Mouse (Mus musculus) gastrocnemius, adult 2 months (tissue): ENCODE measurements around the gene Dus3l. TPM values are rescaled to one million over a fixed set of nuclear protein-coding genes. Genes with fewer than 3 reads are reported as not detected.

Experiments used
- DNase-seq: peaks from one replicate; pipeline ENCODE4 v3.0.0; 2022
- H3K27ac ChIP-seq: fragments of 200-600 bp; 2 replicates; pipeline ENCODE4 v1.8.1; 2022; ENCODE audit warnings: mild to moderate bottlenecking
- H3K4me3 ChIP-seq: fragments of 200-600 bp; 2 replicates; pipeline ENCODE4 v1.8.1; 2022; ENCODE audit warnings: mild to moderate bottlenecking, moderate library complexity
- CTCF ChIP-seq: fragments of 200-600 bp; IDR thresholded peaks from 2 replicates; pipeline ENCODE4 v1.8.1; 2022; ENCODE audit warnings: antibody characterized with exemption, mild to moderate bottlenecking, moderate library complexity
- intact Hi-C: fragments of 180-260 bp; cut with DNase I; formaldehyde crosslinking; loops from one replicate; pipeline ENCODE4 v1.15.1; 2025
- total RNA-seq, 2 experiments: library from RNA; stranded (reverse); gene quantifications; 2 replicates each; pipeline ENCODE4 v1.2.3; 2021

Dus3l gene
- total RNA-seq, 2 experiments from 2014 or later: 16.3 to 17.6 TPM

- DNase-seq: no peak
- no peak for TF ChIP-seq CTCF
- intact Hi-C loops: no loop called here
- Histone ChIP-seq H3K4me3 (no peak within 1 kb of the TSS), H3K27ac (no peak within 1 kb of the TSS)
Observed at GRCm38 (mm10) chr17:56769950-56770349, 5.4 kb downstream of the Dus3l start, which contains the start of gene Prr22. TSS of gene Prr22 (plus strand) at chr17:56770250.

- intact Hi-C loops: no loop called here
- DNase-seq: no peak
- Histone ChIP-seq H3K27ac (no peak overlapping the region), H3K4me3 (no peak overlapping the region)
- TF ChIP-seq CTCF: peak; percentile 37; the same call in 1 of the 2 replicates
Observed at GRCm38 (mm10) chr17:56777568-56777967, 13.0 kb downstream of the Dus3l start.

- Histone ChIP-seq H3K4me3 (no peak overlapping the region), H3K27ac (no peak overlapping the region)
- DNase-seq: no peak
- TF ChIP-seq CTCF: no peak
- intact Hi-C loops: no loop called here
Observed at GRCm38 (mm10) chr17:56778779-56779362, 14.3 kb downstream of the Dus3l start.

- TF ChIP-seq CTCF: no peak
- intact Hi-C loops: no loop called here
- no peak for DNase-seq
- H3K27ac ChIP-seq: no peak overlapping the region
- H3K4me3 ChIP-seq: no peak overlapping the region
Observed at GRCm38 (mm10) chr17:56780291-56780978, 15.9 kb downstream of the Dus3l start.

GRCm38 (mm10) chr17:56788886-56789285 is 24.3 kb downstream of the Dus3l start:
- H3K27ac ChIP-seq: no peak overlapping the region
- intact Hi-C loops: no loop called here
- no peak overlapping the region for H3K4me3 ChIP-seq
- peak; percentile 20 for DNase-seq
- TF ChIP-seq CTCF: no peak

GRCm38 (mm10) chr17:56789286-56789685 is 24.7 kb downstream of the Dus3l start:
- H3K4me3 ChIP-seq: no peak overlapping the region
- DNase-seq: peak; percentile 5
- intact Hi-C loops: no loop called here
- no peak overlapping the region for H3K27ac ChIP-seq
- no peak for TF ChIP-seq CTCF

- no peak for TF ChIP-seq CTCF
- intact Hi-C loops: no loop called here
Observed at GRCm38 (mm10) chr17:56792588-56792987, 28.0 kb downstream of the Dus3l start.

GRCm38 (mm10) chr17:56793614-56794319 is 29.2 kb downstream of the Dus3l start:
- no peak overlapping the region for H3K27ac ChIP-seq
- DNase-seq: no peak
- no peak for TF ChIP-seq CTCF
- no peak overlapping the region for H3K4me3 ChIP-seq
- intact Hi-C loops: no loop called here

More at GRCm38 (mm10) chr17:56792588-56792987, 28.0 kb downstream of the Dus3l start:
- no peak for DNase-seq
- H3K27ac ChIP-seq: no peak overlapping the region
- no peak overlapping the region for H3K4me3 ChIP-seq

GRCm38 (mm10) chr17:56799276-56799675 is 34.7 kb downstream of the Dus3l start:
- Histone ChIP-seq H3K4me3 (no peak overlapping the region), H3K27ac (no peak overlapping the region)
- no peak for DNase-seq
- no peak for TF ChIP-seq CTCF
- intact Hi-C loops: no loop called here

- no peak for TF ChIP-seq CTCF
- no peak for DNase-seq
- intact Hi-C loops: no loop called here
- Histone ChIP-seq H3K4me3 (no peak overlapping the region), H3K27ac (no peak overlapping the region)
Observed at GRCm38 (mm10) chr17:56802065-56802464, 37.5 kb downstream of the Dus3l start.

GRCm38 (mm10) chr17:56804952-56805351 is 40.4 kb downstream of the Dus3l start:
- H3K27ac ChIP-seq: no peak overlapping the region
- no peak overlapping the region for H3K4me3 ChIP-seq
- TF ChIP-seq CTCF: no peak
- DNase-seq: no peak
- intact Hi-C loops: loop anchor here (5.0 kb wide), 1 partner anchor 362 kb away; no protein-coding TSS in a partner anchor

GRCm38 (mm10) chr17:56805784-56806183 is 41.2 kb downstream of the Dus3l start:
- Histone ChIP-seq H3K4me3 (no peak overlapping the region), H3K27ac (no peak overlapping the region)
- intact Hi-C loops: loop anchor here (5.0 kb wide), 1 partner anchor 362 kb away; no protein-coding TSS in a partner anchor
- TF ChIP-seq CTCF: no peak
- no peak for DNase-seq

- peak; percentile 99; the same call in 1 of the 2 replicates for TF ChIP-seq CTCF
- no peak overlapping the region for H3K4me3 ChIP-seq
- H3K27ac ChIP-seq: no peak overlapping the region
- intact Hi-C loops: loop anchor here (2.0 to 5.0 kb wide), 2 partner anchors 142 to 359 kb away; no protein-coding TSS in a partner anchor
- DNase-seq: peak; percentile 80
Observed at GRCm38 (mm10) chr17:56808518-56808917, 44.0 kb downstream of the Dus3l start.
